Mouse (Mus musculus): Measurements from ENCODE around the gene Fadd. TPM values are rescaled to one million over a fixed set of nuclear protein-coding genes. Genes with fewer than 3 reads are reported as not detected.

The Fadd gene
- total RNA-seq, 2 experiments from 2014 or later, result 4.2 to 7.4 TPM

GRCm38 (mm10) chr7:144536367-144536766 is 45.9 kb downstream of the Fadd start:
- no peak for ATAC-seq (ENCODE audit: poor library complexity, severe bottlenecking)

GRCm38 (mm10) chr7:144534773-144535172 is 47.5 kb downstream of the Fadd start:
- ATAC-seq (ENCODE audit: poor library complexity, severe bottlenecking), result no peak

- ATAC-seq (ENCODE audit: poor library complexity, severe bottlenecking), result no peak
Measured at GRCm38 (mm10) chr7:144531585-144532378, 50.5 kb downstream of the Fadd start.

GRCm38 (mm10) chr7:144529851-144530250 is 52.4 kb downstream of the Fadd start:
- no peak for ATAC-seq (ENCODE audit: poor library complexity, severe bottlenecking)

GRCm38 (mm10) chr7:144527723-144528221 is 54.5 kb downstream of the Fadd start:
- no peak for ATAC-seq (ENCODE audit: poor library complexity, severe bottlenecking)

Other genes with a start within 250 kb of the Fadd start
- 0.04 and 0.30 TPM in 2 replicates for gene Cttn, start 111.5 kb downstream of the Fadd start, total RNA-seq (2015)
- 0.22 and 1.3 TPM in 2 replicates for gene Cttn, start 111.5 kb downstream of the Fadd start, total RNA-seq (2017)
- gene Ppfia1, start 28.7 kb downstream of the Fadd start, total RNA-seq (2015), result 41.0 and 47.8 TPM in 2 replicates
- 37.9 and 55.4 TPM in 2 replicates for gene Ppfia1, start 28.7 kb downstream of the Fadd start, total RNA-seq (2017)
- gene Ano1, start 169.5 kb upstream of the Fadd start, total RNA-seq (2015), result not detected in 2 replicates
- 0.33 TPM in 1 of 2 replicates, not detected in the other for gene Ano1, start 169.5 kb upstream of the Fadd start, total RNA-seq (2017)

All from megakaryocyte, adult 5-6 weeks (primary cell).